Mouse (Mus musculus): ENCODE measurements around the gene Elp1. TPM values are rescaled to one million over a fixed set of nuclear protein-coding genes. Genes with fewer than 3 reads are reported as not detected.

Elp1 gene
- polyA plus RNA-seq, 1 experiment: 23.5 TPM

- Histone ChIP-seq H3ac (ENCODE audit: control insufficient read depth, insufficient read length) (no peak overlapping the region), H3K27me3 (ENCODE audit: control insufficient read depth, insufficient read depth, insufficient read length) (no peaks in the 10 kb centered on the region), H3K36me3 (ENCODE audit: control insufficient read depth, insufficient read depth) (peaks cover 38% of the 10 kb centered on the region), H3K4me2 (ENCODE audit: low read depth) (no peak overlapping the region), H3K4me3 (no peak overlapping the region), H3K79me2 (ENCODE audit: control insufficient read depth, insufficient read depth) (no peaks in the 10 kb centered on the region)
- no peak for TF ChIP-seq USF1 (IDR thresholded peaks at IDR 0.05; ENCODE audit: low read depth)
- no peak for TF ChIP-seq POLR2AphosphoS2 (IDR thresholded peaks at IDR 0.05; ENCODE audit: insufficient read length, low read depth)
- TF ChIP-seq MYOG (IDR thresholded peaks at IDR 0.05; ENCODE audit: control insufficient read depth in 1 of 3, insufficient read depth in 1 of 3, insufficient read length in 2 of 3, low read depth in 2 of 3): no peak
- no peak for TF ChIP-seq TCF3 (IDR thresholded peaks at IDR 0.05; ENCODE audit: insufficient read length, low read depth)
- no peak for TF ChIP-seq E2F4 (IDR thresholded peaks at IDR 0.05; ENCODE audit: insufficient read depth)
- TF ChIP-seq REST (IDR thresholded peaks at IDR 0.05; ENCODE audit: insufficient read depth, insufficient read length): no peak
- TF ChIP-seq SRF (IDR thresholded peaks at IDR 0.05; ENCODE audit: control insufficient read depth, insufficient read length, low read depth): no peak
- TF ChIP-seq POLR2A (IDR thresholded peaks at IDR 0.05; ENCODE audit: insufficient read length, low read depth): no peak
- TF ChIP-seq MAX (IDR thresholded peaks at IDR 0.05; ENCODE audit: low read depth): no peak
- TF ChIP-seq MYOD1 (IDR thresholded peaks at IDR 0.05; ENCODE audit: control insufficient read depth in 1 of 3, insufficient read length in 2 of 3, low read depth in 2 of 3): no peak
- no peak for TF ChIP-seq TCF12 (IDR thresholded peaks at IDR 0.05; ENCODE audit: insufficient read depth, poor library complexity, severe bottlenecking)
These were observed 34.3 kb downstream of the Elp1 start for GRCm38 (mm10) chr4:56767861-56768284.

- Histone ChIP-seq H3K4me2 (ENCODE audit: low read depth) (no peak overlapping the region), H3K36me3 (ENCODE audit: control insufficient read depth, insufficient read depth) (peaks cover 34% of the 10 kb centered on the region), H3K79me2 (ENCODE audit: control insufficient read depth, insufficient read depth) (no peaks in the 10 kb centered on the region), H3K27me3 (ENCODE audit: control insufficient read depth, insufficient read depth, insufficient read length) (no peaks in the 10 kb centered on the region), H3ac (ENCODE audit: control insufficient read depth, insufficient read length) (no peak overlapping the region), H3K4me3 (no peak overlapping the region)
- TF ChIP-seq TCF12 (IDR thresholded peaks at IDR 0.05; ENCODE audit: insufficient read depth, poor library complexity, severe bottlenecking) (no peak), MAX (IDR thresholded peaks at IDR 0.05; ENCODE audit: low read depth) (no peak), REST (IDR thresholded peaks at IDR 0.05; ENCODE audit: insufficient read depth, insufficient read length) (no peak), POLR2AphosphoS2 (IDR thresholded peaks at IDR 0.05; ENCODE audit: insufficient read length, low read depth) (no peak), MYOD1 (IDR thresholded peaks at IDR 0.05; ENCODE audit: control insufficient read depth in 1 of 3, insufficient read length in 2 of 3, low read depth in 2 of 3) (no peak), E2F4 (IDR thresholded peaks at IDR 0.05; ENCODE audit: insufficient read depth) (no peak), USF1 (IDR thresholded peaks at IDR 0.05; ENCODE audit: low read depth) (no peak), SRF (IDR thresholded peaks at IDR 0.05; ENCODE audit: control insufficient read depth, insufficient read length, low read depth) (no peak), MYOG (IDR thresholded peaks at IDR 0.05; ENCODE audit: control insufficient read depth in 1 of 3, insufficient read depth in 1 of 3, insufficient read length in 2 of 3, low read depth in 2 of 3) (no peak)
These were observed 44.4 kb downstream of the Elp1 start for GRCm38 (mm10) chr4:56757693-56758092.

GRCm38 (mm10) chr4:56756966-56757600, 45.0 kb downstream of the Elp1 start:
- Histone ChIP-seq H3K4me3 (no peak overlapping the region), H3ac (ENCODE audit: control insufficient read depth, insufficient read length) (no peak overlapping the region), H3K27me3 (ENCODE audit: control insufficient read depth, insufficient read depth, insufficient read length) (no peaks in the 10 kb centered on the region), H3K79me2 (ENCODE audit: control insufficient read depth, insufficient read depth) (no peaks in the 10 kb centered on the region), H3K4me2 (ENCODE audit: low read depth) (no peak overlapping the region), H3K36me3 (ENCODE audit: control insufficient read depth, insufficient read depth) (peaks cover 34% of the 10 kb centered on the region)
- TF ChIP-seq POLR2AphosphoS2 (IDR thresholded peaks at IDR 0.05; ENCODE audit: insufficient read length, low read depth) (no peak), USF1 (IDR thresholded peaks at IDR 0.05; ENCODE audit: low read depth) (no peak), CEBPB (IDR thresholded peaks at IDR 0.05; ENCODE audit: insufficient read depth, poor library complexity, severe bottlenecking) (no peak), POLR2A (IDR thresholded peaks at IDR 0.05; ENCODE audit: insufficient read length, low read depth) (no peak)

GRCm38 (mm10) chr4:56756021-56756420, 46.1 kb downstream of the Elp1 start:
- no peak for TF ChIP-seq TCF12 (IDR thresholded peaks at IDR 0.05; ENCODE audit: insufficient read depth, poor library complexity, severe bottlenecking)
- TF ChIP-seq MYOD1 (IDR thresholded peaks at IDR 0.05; ENCODE audit: control insufficient read depth in 1 of 3, insufficient read length in 2 of 3, low read depth in 2 of 3): no peak
- TF ChIP-seq CEBPB (IDR thresholded peaks at IDR 0.05; ENCODE audit: insufficient read depth, poor library complexity, severe bottlenecking): no peak
- H3K36me3 ChIP-seq (ENCODE audit: control insufficient read depth, insufficient read depth): peaks cover 39% of the 10 kb centered on the region
- H3ac ChIP-seq (ENCODE audit: control insufficient read depth, insufficient read length): no peak overlapping the region
- no peaks in the 10 kb centered on the region for H3K27me3 ChIP-seq (ENCODE audit: control insufficient read depth, insufficient read depth, insufficient read length)
- no peak overlapping the region for H3K4me3 ChIP-seq
- H3K4me2 ChIP-seq (ENCODE audit: low read depth): no peak overlapping the region
- no peaks in the 10 kb centered on the region for H3K79me2 ChIP-seq (ENCODE audit: control insufficient read depth, insufficient read depth)

GRCm38 (mm10) chr4:56747456-56747855, 54.7 kb downstream of the Elp1 start:
- no peak overlapping the region for H3K4me2 ChIP-seq (ENCODE audit: low read depth)
- H3ac ChIP-seq (ENCODE audit: control insufficient read depth, insufficient read length): no peak overlapping the region
- TF ChIP-seq USF1 (IDR thresholded peaks at IDR 0.05; ENCODE audit: low read depth) (no peak), POLR2AphosphoS2 (IDR thresholded peaks at IDR 0.05; ENCODE audit: insufficient read length, low read depth) (no peak), E2F4 (IDR thresholded peaks at IDR 0.05; ENCODE audit: insufficient read depth) (no peak), SRF (IDR thresholded peaks at IDR 0.05; ENCODE audit: control insufficient read depth, insufficient read length, low read depth) (no peak), MAX (IDR thresholded peaks at IDR 0.05; ENCODE audit: low read depth) (no peak), REST (IDR thresholded peaks at IDR 0.05; ENCODE audit: insufficient read depth, insufficient read length) (no peak), MYOG (IDR thresholded peaks at IDR 0.05; ENCODE audit: control insufficient read depth in 1 of 3, insufficient read depth in 1 of 3, insufficient read length in 2 of 3, low read depth in 2 of 3) (no peak), TCF3 (IDR thresholded peaks at IDR 0.05; ENCODE audit: insufficient read length, low read depth) (no peak), CEBPB (IDR thresholded peaks at IDR 0.05; ENCODE audit: insufficient read depth, poor library complexity, severe bottlenecking) (no peak), POLR2A (IDR thresholded peaks at IDR 0.05; ENCODE audit: insufficient read length, low read depth) (no peak), MYOD1 (IDR thresholded peaks at IDR 0.05; ENCODE audit: control insufficient read depth in 1 of 3, insufficient read length in 2 of 3, low read depth in 2 of 3) (no peak), TCF12 (IDR thresholded peaks at IDR 0.05; ENCODE audit: insufficient read depth, poor library complexity, severe bottlenecking) (no peak)
- no peaks in the 10 kb centered on the region for H3K79me2 ChIP-seq (ENCODE audit: control insufficient read depth, insufficient read depth)
- H3K36me3 ChIP-seq (ENCODE audit: control insufficient read depth, insufficient read depth): peaks cover 44% of the 10 kb centered on the region
- no peaks in the 10 kb centered on the region for H3K27me3 ChIP-seq (ENCODE audit: control insufficient read depth, insufficient read depth, insufficient read length)
- no peak overlapping the region for H3K4me3 ChIP-seq

Measured in myocyte (in vitro differentiated cells).